Mouse (Mus musculus): ENCODE measurements around the gene B3glct. TPM values are rescaled to one million over a fixed set of nuclear protein-coding genes. Genes with fewer than 3 reads are reported as not detected.

The B3glct gene
- polyA plus RNA-seq, 1 experiment from 2014 or later: 9.5 TPM

Other genes with a start within 250 kb of the B3glct start
- 0.51 and 0.65 TPM in 2 replicates for gene Tex26, start 238.6 kb upstream of the B3glct start, polyA plus RNA-seq (2015; fragmentation: Nextera tagmentation; extraction: Ambion mirVana)
- gene Wdr95, start 149.6 kb upstream of the B3glct start, polyA plus RNA-seq (2015; fragmentation: Nextera tagmentation; extraction: Ambion mirVana): not detected in 2 replicates
- 30.1 and 30.7 TPM in 2 replicates for gene Hsph1, start 41.9 kb upstream of the B3glct start, polyA plus RNA-seq (2015; fragmentation: Nextera tagmentation; extraction: Ambion mirVana)

All from heart, embryonic 13.5 days (tissue).